Mouse (Mus musculus) kidney, postnatal 0 days (tissue): ENCODE measurements around the gene 2310034G01Rik. TPM values are rescaled to one million over a fixed set of nuclear protein-coding genes. Genes with fewer than 3 reads are reported as not detected.

Experiments used
- ATAC-seq: fragments of 200-750 bp; cut with Nextera tagmentation; replicated peaks from 2 replicates; pipeline ENCODE4 v1.8.0; 2017; ENCODE audit warnings: low read depth, moderate number of reproducible peaks, moderate TSS enrichment, moderate library complexity; ENCODE audit not compliant: low FRiP score
- DNase-seq: peaks from one replicate; pipeline ENCODE4 v3.0.0-alpha.2; 2016; ENCODE audit warnings: low spot score
- H3K27ac ChIP-seq: fragments of 300-500 bp; sonication (generic); 2 replicates; pipeline ENCODE4 v1.5.1; 2014; ENCODE audit warnings: mild to moderate bottlenecking
- H3K27me3 ChIP-seq: fragments of 300-500 bp; sonication (generic); 2 replicates; pipeline ENCODE4 v1.6.1; 2014; ENCODE audit warnings: low read length, mixed read lengths; ENCODE audit not compliant: insufficient read depth
- H3K36me3 ChIP-seq: fragments of 300-500 bp; sonication (generic); 2 replicates; pipeline ENCODE4 v1.6.1; 2014; ENCODE audit warnings: low read length, mixed read lengths; ENCODE audit not compliant: insufficient read depth
- H3K4me1 ChIP-seq: fragments of 300-500 bp; sonication (generic); replicated peaks from 2 replicates; pipeline ENCODE4 v1.6.1; 2014; ENCODE audit warnings: antibody characterized with exemption, low read length, mixed read lengths; ENCODE audit not compliant: insufficient read depth
- H3K4me2 ChIP-seq: fragments of 300-500 bp; sonication (generic); 2 replicates; pipeline ENCODE4 v1.6.1; 2014; ENCODE audit warnings: mild to moderate bottlenecking, low read length, moderate library complexity, mixed read lengths
- H3K4me3 ChIP-seq: fragments of 300-500 bp; sonication (generic); replicated peaks from 2 replicates; pipeline ENCODE4 v1.5.1; 2014; ENCODE audit warnings: low read depth, low read length
- H3K9ac ChIP-seq: fragments of 300-500 bp; sonication (generic); 2 replicates; pipeline ENCODE4 v1.6.1; 2014; ENCODE audit warnings: low read depth, low read length
- H3K9me3 ChIP-seq: fragments of 300-500 bp; sonication (generic); replicated peaks from 2 replicates; pipeline ENCODE4 v1.6.1; 2016; ENCODE audit warnings: low read length, inconsistent platforms, mixed read lengths
- CTCF ChIP-seq: IDR thresholded peaks from 2 replicates; pipeline ENCODE4 v1.5.1; 2016; ENCODE audit warnings: antibody characterized with exemption, low read depth, mild to moderate bottlenecking, moderate library complexity
- WGBS: fragments of 180-500 bp; shearing (Covaris S2); extraction: QIAGEN DNeasy Blood & Tissue Kit; methylation state at CpG from one replicate; pipeline ENCODE4 v1.1.7; 2014; 5-methylcytosine and 5-hydroxymethylcytosine counted together
- polyA plus RNA-seq: library from polyadenylated mRNA; unstranded; fragments of >200 nt; fragmentation: Nextera tagmentation; extraction: Ambion mirVana; gene quantifications from 2 replicates; pipeline ENCODE4 v1.2.1, GENCODE M21; 2015

2310034G01Rik gene
- polyA plus RNA-seq, 1 experiment from 2014 or later: 4.0 TPM

GRCm38 (mm10) chr19:46362104-46362503 is 12.0 kb upstream of the 2310034G01Rik start:
- no peak overlapping the region for H3K9ac ChIP-seq
- H3K4me2 ChIP-seq: no peak overlapping the region
- H3K4me1 ChIP-seq: 0 out of 2 replicates have a peak, but pooled peaks cover 6% of the 10 kb centered on the region
- H3K27ac ChIP-seq: no peak overlapping the region
- H3K4me3 ChIP-seq: no peak overlapping the region
- WGBS: 83% methylated on average over 8 of the region's 8 CpGs
- no peak for TF ChIP-seq CTCF
- DNase-seq (no peak), ATAC-seq (no peak)
- H3K36me3 ChIP-seq: no peaks in the 10 kb centered on the region
- H3K9me3 ChIP-seq: no peaks in the 10 kb centered on the region
- H3K27me3 ChIP-seq: no peaks in the 10 kb centered on the region

GRCm38 (mm10) chr19:46358381-46358780 is 8.3 kb upstream of the 2310034G01Rik start:
- WGBS: 67% methylated on average over 4 of the region's 4 CpGs
- no peak for TF ChIP-seq CTCF
- Histone ChIP-seq H3K4me2 (peak overlapping the region; percentile 89; the same call in 1 of the 2 replicates), H3K4me3 (no peak overlapping the region), H3K36me3 (no peaks in the 10 kb centered on the region), H3K4me1 (0 out of 2 replicates have a peak, but pooled peaks cover 6% of the 10 kb centered on the region), H3K9ac (no peak overlapping the region), H3K27ac (peak overlapping the region; percentile 54; the same call in 1 of the 2 replicates), H3K27me3 (no peaks in the 10 kb centered on the region), H3K9me3 (no peaks in the 10 kb centered on the region)
- ATAC-seq: no peak
- DNase-seq: no peak

GRCm38 (mm10) chr19:46357344-46358280 is 7.5 kb upstream of the 2310034G01Rik start:
- peak overlapping the region; percentile 89 for H3K4me2 ChIP-seq
- no peaks in the 10 kb centered on the region for H3K9me3 ChIP-seq
- peak; percentile 58; the same call in 1 of the 2 replicates for ATAC-seq
- peak overlapping the region; percentile 54; the same call in 1 of the 2 replicates for H3K27ac ChIP-seq
- H3K36me3 ChIP-seq: no peaks in the 10 kb centered on the region
- WGBS: 14% methylated on average over 25 of the region's 25 CpGs
- TF ChIP-seq CTCF: no peak
- no peaks in the 10 kb centered on the region for H3K27me3 ChIP-seq
- H3K4me3 ChIP-seq: peak overlapping the region; percentile 50
- peak; percentile 67 for DNase-seq
- 0 out of 2 replicates have a peak, but pooled peaks cover 6% of the 10 kb centered on the region for H3K4me1 ChIP-seq
- peak overlapping the region; percentile 57; the same call in 1 of the 2 replicates for H3K9ac ChIP-seq

GRCm38 (mm10) chr19:46356701-46357138 is 6.6 kb upstream of the 2310034G01Rik start:
- ATAC-seq (peak; percentile 91), DNase-seq (peak; percentile 92)
- Histone ChIP-seq H3K9me3 (no peaks in the 10 kb centered on the region), H3K27me3 (no peaks in the 10 kb centered on the region), H3K27ac (no peak overlapping the region), H3K9ac (peak overlapping the region; percentile 57), H3K4me1 (0 out of 2 replicates have a peak, but pooled peaks cover 6% of the 10 kb centered on the region), H3K4me3 (peak overlapping the region; percentile 50), H3K4me2 (peak overlapping the region; percentile 89), H3K36me3 (no peaks in the 10 kb centered on the region)
- no peak for TF ChIP-seq CTCF
- WGBS: under 1% methylated on average over 29 of the region's 29 CpGs

DNA sequence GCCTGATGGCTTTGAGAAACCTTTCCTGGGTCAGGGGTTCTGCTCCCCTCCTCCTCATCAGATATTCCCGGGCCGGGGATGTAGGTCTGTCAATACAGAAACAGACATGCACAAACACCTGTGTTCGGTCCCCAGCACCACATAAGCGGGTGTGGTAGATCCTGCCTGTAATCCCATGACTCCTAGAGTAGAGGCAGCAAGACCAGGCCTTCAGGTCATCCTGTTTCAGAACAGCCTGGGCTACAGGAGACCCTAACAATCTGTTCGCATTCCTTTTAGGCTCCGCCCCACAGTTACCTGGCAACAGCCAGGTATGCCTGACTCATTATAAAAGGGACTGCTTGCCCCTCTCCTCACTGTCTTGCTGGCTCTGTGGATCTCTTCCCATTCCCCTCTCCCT is 552 bp downstream of the 2310034G01Rik start:
- DNase-seq: no peak

DNA sequence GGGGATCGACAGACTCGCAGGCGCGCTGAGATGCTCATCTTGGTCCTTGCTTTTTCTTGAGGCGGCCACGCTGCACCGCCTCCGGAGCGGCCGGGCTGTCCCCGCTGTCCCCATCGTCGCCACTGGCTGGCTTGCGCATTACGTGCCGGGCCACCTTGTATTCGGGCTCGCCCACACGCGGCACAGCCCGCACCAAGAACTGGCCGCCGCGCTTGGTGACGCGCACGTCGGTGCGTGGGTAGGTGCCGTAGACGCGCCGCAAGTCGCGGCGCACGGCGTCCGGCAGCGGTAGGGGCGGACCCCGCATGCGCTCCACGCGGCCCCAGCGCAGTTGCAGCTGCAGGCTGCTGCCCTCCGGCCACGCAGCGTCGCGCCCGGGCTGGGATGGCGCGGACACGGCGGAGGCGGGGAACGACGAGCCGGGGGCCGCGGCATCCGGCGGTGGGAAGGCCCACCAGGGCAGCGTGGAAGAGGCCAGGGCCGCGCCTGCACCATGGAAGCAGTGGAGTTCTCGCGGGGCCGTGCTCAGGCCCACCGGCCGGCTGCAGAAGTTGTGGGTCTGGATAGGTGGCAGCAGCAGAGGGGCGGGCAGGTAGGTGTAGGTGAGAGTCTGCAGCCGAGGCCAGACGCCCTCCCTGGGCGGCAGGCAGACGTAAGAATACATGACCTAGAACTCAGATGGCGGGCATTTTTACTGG is 1.2 kb downstream of the 2310034G01Rik start:
- WGBS: under 1% methylated on average over 67 of the region's 78 CpGs
- Histone ChIP-seq H3K4me1 (peaks cover 9% of the 10 kb centered on the region; the same call in 1 of the 2 replicates), H3K27me3 (no peaks in the 10 kb centered on the region), H3K4me3 (peak overlapping the region; percentile 59), H3K36me3 (no peaks in the 10 kb centered on the region), H3K27ac (peak overlapping the region; percentile 85), H3K9me3 (no peaks in the 10 kb centered on the region), H3K4me2 (peak overlapping the region; percentile 87), H3K9ac (peak overlapping the region; percentile 80)
- peak; percentile 83 for DNase-seq
- no peak for TF ChIP-seq CTCF
- ATAC-seq: peak; percentile 81

More for the DNA sequence above, 552 bp downstream of the 2310034G01Rik start:
- H3K27ac ChIP-seq: no peak overlapping the region; the same call in 1 of the 2 replicates
- H3K4me3 ChIP-seq: peak overlapping the region; percentile 59
- no peaks in the 10 kb centered on the region for H3K9me3 ChIP-seq
- TF ChIP-seq CTCF: no peak
- no peaks in the 10 kb centered on the region for H3K27me3 ChIP-seq
- peak overlapping the region; percentile 87 for H3K4me2 ChIP-seq
- peak overlapping the region; percentile 80; the same call in 1 of the 2 replicates for H3K9ac ChIP-seq
- ATAC-seq: peak; percentile 49
- H3K4me1 ChIP-seq: peaks cover 9% of the 10 kb centered on the region; the same call in 1 of the 2 replicates
- 30% methylated on average over 6 of the region's 6 CpGs for whole genome bisulfite sequencing
- H3K36me3 ChIP-seq: no peaks in the 10 kb centered on the region
